Mouse (Mus musculus) embryo, embryonic 9.5 days (tissue): ENCODE measurements around the gene Trip10.
A peak's percentile ranks its signal among the peaks of the same experiment; 100 is the strongest.

Source experiments
- DNase-seq: peaks from one replicate; pipeline ENCODE4 v3.0.0-alpha.2; 2017; ENCODE audit errors: extremely low spot score

The Trip10 gene

DNA sequence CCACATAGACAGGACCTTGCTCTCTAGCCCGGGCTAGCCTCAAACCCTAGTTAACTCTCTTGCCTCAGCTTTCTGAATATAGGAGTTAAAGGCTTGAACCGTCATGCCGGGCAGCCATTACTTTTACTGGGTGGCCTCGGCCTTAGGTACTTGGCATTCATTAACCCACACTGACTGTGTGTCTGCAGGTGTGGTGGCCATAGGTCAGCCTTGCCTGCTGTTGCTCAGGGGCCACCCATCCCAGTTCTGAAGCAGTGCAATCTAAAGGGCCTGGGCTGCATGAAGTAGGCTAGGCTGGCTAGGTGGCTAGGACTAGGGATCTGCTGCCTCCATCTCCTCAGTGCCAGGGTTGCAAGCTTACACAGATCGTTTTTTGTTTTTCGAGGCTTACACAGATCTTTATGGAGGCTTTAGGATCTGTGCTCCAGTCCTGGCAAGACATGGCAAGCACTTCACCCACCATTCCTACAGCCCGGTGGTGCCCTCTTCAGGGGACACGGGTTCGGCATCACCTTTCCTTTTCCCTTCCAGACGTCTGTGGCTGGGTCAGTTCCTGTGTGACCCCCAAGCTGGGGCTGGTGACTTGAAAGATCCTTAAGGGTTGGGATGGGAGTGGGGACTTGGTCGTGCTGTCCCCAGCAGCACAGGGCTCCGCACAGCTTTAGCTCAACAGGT lies 14.9 kb upstream of the Trip10 start:
- no peak for DNase-seq

DNA sequence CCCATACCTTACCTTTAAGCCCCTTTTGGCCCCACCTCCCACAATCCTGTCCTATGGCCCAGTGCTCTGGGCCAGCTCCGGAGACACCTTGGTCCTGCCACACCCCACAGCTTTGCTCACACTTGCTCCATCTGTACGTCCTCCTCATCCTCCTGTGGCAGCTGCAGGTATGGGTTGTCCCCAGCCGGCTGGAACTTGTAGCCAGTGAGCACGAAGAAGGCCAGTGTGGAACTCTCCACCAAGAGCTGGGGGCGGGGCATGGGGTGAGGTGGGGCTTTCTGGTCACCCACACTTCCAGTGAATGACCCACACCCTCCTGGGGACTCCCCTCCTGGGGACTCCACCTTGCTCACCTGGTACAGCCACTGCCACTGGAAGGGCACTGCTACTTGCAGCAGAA lies 13.5 kb upstream of the Trip10 start:
- DNase-seq, result no peak

DNA sequence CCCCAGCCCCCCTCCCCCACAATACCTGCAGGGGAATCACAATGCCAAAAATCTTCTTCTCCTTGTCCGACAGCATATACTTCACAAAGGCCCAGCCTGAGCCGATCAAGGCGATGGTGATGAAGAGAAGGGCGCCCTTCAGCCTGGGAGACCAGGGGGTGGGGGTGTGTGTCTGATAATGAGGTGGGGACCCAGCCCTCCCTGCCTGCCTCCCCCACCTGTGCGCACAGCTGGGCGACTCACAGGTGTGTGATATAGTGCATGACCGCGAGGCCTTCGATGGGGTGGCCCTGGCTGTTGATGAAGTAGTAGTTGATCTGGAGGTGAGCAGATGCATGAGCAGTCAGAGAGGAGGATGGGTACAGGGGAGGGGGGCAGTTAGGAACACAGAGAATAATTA lies 12.1 kb upstream of the Trip10 start:
- no peak for DNase-seq

DNA sequence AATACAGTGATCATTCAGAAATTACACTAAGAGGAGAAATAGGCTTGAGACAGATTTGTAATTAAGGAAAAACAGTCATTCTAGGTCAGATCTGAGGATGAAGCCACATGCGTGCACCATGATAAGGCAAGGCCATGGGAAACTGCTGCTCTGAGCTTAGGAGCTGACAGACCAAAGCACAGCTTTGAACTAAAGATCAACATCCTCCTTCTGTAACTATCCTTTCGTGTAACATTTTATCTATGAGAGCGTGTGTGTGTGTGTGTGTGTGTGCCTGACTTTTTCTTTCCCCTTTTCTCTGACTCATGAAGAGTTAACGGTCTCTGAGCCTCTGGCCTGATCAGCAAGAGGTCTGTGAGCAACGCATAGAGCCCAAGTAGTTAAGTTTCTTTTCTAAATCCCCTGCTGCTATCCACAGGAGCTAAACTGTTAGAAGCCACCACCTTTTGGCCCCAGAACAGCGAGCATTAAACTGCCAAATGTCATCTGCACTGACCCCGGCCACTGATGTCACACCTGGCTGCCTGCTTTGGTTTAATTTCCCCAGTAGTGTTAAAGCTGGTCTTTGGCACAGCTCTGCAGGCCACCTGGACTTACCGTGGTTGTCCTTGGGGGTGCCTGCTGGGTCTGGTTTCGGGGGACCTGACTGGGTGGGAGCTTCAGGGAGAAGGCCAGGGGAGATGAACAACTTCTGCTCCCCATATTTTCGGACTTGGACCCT lies 5.4 kb upstream of the Trip10 start:
- DNase-seq, result no peak

DNA sequence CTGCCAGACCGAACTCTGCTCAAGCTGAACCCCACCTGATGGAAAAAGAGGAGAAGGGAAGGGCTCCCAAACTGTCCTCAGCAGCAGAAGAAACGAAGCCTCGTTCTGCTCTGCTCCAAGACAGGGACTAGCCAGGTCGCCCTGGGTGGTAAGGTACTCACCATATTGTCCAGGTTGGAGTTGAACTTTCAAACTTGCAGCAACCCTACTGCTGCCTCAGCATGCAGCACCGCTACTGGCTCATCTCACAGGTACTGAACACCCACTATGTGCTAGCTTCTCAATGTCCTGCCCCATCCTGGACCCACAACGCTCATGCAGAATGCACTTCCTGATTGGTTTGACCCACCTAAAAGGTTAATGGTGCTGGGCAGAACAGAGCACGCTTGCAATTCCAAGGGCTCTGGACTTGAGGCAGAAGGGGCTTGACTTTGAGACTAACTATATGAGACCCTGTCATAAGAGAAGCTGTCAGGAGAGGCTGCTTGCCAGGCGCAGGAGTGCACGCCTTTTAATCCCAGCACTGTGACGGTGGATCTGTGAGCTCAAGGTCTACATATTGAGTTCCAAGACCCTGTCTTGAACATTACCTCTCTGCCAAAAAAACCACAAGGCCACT lies 3.8 kb upstream of the Trip10 start:
- no peak for DNase-seq

DNA sequence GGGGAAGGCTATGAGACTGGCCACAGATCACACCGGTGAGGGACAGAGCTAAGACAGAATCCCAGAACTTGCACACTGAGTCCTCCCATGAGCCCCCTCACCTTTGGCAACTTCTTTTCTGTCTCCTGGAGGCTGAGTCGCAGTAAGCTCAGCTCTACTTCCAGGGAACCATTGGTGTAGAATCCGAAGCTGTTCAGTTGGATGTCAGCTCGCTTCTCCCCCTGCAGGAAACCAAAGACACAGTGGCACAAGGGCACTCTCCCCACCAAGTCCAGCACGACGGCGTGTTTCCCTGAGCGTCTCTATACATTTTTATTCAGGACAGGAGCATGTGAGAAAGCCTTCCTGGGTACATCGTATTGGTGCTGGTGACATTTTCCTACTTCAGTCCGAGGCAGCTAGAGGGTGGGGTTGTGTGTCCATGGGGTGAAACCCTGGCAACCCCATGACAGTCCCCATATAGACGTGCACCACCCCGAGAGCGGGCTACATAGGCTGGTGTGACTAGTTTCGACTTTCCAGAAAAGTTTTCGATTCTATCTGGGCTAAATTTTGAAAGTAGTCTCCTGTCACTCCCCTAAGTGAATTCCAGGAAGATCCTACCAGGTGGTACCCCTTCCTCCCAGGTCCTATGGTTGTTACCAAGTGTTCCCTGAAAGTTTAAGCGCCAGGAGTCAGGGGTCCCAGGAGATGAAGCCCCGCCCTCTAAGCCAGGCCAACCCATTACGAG lies 2.4 kb upstream of the Trip10 start:
- DNase-seq, result no peak

DNA sequence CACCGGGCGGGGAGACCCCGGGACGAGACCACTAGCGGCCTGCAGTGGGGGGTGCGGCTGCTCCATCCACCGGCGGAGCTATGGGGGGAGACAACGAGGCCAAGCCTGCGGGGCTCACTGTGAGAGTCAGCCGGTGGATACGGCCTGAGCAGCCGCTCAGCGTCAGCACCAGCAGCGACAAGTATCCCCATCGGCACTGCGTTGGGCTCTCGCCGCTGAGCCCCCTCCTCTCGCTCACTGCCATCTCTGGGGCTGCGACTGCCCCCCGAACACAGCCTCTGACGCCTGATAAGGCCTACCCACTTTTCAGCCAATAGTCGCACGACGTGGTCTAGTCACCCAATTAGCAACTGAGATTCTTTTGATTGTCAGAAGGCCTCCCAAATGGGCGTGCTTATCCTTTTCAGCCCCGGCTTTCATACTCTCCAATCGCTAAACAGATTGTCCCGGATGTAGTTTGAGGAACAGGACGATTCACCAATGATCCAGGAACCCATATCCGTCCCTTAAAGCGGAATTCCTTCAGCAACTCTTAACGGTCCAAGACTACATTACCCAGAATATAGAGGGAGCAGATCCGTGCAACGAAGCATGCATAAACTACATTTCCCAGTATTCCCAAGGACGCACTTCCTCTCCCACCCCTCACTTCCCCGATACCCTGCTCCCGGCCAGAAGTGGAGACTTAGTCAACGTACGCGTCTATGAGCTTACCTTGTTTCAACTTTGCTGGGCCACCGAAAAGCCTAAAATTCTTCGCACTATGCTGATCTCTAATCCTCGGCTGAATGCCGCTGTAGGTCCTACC lies 1.7 kb upstream of the Trip10 start:
- peak; percentile 92 for DNase-seq

DNA sequence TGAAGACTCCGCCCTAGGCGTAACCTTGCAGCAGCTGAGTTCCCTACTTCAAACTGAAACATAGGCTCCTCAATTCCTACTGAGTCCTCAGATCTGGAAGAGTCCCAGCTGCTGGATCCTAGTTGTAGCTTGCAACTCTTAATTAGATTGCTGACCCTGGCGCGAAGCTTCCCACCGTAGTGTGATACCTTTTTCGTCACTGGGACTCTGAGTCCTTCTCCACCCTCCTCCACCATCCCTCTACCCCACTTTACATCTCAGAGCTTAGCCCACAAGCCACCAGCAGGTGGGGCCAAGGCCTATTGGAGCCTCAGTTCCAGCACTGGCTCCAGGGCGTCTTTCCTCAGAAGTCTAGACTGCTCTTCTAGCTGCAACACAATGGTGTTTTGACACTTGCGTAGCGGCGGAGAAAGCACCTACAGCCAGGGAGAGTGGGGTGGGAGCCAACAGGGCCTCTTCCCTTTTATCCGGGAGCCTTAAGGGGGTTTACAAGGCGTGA lies 1.0 kb upstream of the Trip10 start, which contains the start of gene Gpr108:
Gene Gpr108 (minus strand): TSS at position 246 of the 499 bp plus-strand sequence.
- peak; percentile 85 for DNase-seq

DNA sequence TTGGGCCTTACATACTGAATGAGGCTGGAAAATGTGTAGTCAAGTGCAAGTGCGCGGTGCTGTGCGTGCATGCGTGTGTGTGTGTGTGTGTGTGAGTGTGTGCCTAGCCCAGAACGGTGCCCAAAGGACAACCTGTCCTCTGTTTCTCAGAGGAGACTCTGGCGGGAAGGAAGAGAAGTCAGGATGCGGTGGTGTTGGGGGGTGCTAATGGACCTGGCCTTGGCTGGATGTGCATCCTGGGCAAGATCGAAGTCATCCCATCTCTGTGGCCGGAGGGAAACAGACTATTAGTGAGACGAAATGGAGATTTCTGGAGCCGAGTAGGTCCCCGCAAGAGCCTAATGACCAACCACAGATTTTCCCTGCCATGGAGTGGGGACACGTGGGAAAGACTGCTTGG lies 484 bp upstream of the Trip10 start:
- no peak for DNase-seq

DNA sequence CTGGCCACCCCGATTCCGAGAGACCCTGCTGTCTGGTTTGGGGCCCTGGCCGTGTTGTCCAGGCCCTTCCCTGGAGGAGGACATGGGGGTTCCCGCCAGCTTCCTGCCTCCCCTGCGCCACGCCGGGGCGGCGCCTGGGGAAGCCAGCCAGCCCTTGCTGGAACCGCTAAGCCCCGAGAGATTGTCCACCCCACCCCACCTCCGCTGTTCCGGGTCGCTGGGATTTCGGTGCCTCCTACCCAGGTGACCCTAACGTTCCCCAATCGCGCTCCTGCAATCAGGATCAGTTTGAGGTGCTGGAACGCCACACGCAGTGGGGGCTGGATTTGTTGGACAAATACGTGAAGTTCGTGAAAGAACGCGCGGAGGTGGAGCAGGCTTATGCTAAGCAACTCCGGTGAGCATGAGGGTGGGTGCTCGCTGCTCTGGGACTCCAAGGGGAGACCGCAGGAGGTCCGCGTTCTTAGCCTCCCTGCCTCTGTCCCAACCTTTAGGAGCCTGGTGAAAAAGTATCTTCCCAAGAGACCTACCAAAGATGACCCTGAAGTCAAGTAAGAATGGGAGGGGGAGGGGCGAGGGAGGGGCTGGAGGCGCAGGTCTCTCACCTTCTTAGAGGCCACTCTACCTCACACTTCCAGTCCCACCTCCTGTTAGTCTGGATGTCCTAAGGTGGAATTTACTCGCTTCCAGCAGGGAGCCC lies 1.4 kb downstream of the Trip10 start:
- DNase-seq, result peak; percentile 41

DNA sequence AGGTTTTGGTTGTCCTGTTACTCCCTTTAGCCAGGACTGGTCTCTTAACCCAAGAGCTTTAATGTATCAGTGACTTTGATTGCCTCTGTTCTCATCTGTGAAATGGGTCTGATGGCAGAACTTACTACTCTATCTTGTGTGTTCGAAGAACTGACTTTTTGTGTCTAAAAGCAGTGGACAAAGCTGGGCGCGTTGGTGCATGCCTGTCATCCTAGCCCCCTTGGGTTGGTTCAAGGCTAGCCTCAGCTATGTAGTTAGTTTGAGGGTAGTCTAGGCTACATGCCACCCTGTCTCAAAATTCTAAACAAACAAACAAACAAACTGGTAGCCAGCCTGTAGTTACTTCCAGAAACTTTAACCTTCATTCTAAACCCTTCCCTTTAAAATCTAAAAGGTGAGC lies 2.2 kb downstream of the Trip10 start:
- DNase-seq, result no peak

DNA sequence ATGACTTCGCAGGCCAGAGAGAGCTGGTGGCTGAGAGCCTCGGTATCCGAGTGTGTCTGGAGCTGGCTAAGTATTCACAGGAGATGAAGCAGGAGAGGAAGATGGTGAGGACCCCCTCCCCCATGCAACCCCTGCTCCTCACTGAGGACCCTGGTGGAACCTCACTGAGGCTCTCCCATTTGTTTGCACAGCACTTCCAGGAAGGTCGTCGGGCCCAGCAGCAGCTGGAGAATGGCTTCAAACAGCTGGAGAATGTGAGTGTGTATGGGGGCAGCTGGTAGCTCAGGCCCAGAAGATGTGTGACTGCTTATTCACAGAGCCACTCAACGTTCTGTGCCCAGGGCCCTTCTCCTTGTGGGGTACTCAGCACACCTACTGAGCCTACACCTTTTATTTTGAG lies 4.1 kb downstream of the Trip10 start:
- no peak for DNase-seq

DNA sequence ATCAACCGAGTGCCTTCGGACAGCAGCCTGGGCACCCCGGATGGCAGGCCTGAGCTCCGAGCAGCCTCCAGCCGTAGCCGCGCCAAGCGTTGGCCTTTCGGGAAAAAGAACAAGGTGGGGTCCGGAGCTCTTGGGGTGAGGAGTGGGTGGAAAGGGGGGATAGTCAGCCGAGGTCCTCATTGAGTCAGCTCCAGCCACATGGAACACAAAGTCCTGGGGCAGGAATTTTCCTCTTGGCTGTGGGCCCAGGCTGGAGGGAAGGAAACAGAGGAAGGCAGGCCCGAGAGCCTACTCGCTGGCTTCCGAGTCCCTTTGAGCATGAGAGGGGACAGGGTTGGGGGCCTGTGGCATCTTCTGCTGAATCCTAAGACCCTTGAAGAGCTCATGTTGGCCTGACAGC lies 6.1 kb downstream of the Trip10 start:
- no peak for DNase-seq

DNA sequence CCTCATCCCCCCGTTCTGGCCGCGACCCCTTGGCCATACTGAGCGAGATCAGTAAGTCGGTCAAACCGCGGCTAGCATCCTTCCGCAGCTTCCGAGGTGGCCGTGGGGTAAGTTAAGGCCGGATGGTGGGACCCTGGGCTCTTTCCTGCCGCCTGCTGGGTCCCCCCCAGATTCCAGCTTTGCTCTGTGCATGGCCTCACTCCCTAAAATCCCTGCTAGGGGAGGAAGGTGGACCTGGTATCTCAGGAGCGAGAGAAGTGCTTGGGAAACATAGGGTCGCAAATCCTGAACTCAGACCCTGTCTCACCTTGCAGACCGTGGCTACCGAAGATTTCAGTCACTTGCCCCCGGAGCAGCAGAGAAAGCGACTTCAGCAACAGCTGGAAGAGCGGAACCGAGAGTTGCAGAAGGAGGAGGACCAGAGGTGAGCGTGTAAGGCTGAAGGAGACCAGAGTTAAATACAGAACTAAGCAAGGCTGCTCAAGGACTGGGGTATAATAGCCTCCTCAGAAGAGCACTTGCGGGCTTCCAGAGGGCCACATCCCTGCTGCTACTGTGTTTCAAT lies 7.7 kb downstream of the Trip10 start:
- DNase-seq, result no peak

DNA sequence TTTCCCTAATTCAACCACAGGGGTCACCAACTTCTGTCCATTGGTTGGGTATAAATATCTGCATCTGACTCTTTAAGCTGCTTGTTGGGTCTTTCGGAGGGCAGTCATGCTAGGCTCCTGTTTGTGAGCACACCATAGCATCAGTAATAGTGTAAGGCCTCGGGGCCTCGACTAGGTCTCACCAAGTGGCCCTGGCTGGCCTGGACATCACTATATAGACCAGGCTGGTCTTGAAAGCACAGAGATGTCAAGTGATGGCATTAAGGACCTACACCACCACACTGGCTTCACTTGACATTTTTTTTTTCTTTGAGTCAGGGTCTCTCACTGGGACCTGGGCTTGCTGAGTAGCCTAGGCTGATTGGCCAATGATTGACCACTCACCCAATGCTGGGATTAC lies 8.9 kb downstream of the Trip10 start:
- DNase-seq, result no peak

DNA sequence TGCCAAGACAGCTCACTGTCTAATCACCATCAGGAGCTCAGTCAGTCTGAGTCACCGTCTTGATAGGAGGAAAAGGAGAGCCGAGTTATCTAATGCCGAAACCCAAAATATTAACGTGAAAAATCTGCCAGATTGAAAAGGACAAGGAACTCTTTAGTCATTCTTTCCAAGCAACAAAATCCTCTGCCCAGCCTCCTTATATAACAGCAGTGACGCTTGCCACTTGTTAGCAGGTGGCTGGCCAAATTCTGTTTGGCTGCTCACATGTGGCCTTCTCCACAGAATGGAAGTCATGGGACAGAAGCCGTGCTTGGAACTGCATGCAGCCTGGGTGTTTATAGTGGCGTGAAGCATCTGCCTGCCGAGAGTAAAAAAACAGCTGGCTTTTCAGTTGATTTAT lies 10.5 kb downstream of the Trip10 start:
- no peak for DNase-seq

DNA sequence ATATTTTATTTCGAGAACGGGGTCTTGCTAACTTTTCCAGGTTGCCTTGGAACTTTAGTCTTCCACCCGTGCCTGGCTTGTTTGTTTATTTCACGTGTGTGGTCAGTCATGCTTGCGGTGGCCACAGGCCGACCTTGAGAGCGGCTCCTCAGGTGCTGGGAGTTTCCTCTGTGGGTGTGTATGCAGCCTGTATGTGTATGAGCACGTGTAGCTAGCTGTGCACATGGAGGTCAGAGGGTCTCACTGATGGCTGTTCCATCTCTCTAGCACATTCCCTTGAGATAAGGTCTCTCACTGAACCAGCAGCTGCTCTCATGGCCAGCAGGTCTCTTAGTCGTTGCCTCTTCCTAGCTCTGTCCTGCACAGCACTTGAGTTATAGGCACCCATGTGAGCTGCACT lies 11.1 kb downstream of the Trip10 start:
- no peak for DNase-seq

DNA sequence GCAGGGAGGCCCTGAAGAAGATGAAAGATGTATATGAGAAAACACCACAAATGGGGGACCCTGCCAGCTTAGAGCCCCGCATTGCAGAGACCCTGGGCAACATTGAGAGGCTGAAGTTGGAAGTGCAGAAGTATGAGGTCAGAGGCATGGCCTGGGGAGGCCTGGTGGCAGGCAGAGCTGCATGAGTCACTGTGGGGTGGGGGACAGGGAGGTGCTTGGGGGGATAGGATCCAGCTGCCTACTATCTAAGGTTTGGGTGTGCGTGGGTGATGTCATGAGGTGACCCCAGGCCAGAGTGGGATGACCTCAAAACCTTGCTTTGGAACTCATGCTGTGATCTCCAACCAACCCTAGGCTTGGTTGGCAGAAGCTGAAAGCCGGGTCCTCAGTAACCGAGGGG lies 12.0 kb downstream of the Trip10 start:
- DNase-seq, result no peak

DNA sequence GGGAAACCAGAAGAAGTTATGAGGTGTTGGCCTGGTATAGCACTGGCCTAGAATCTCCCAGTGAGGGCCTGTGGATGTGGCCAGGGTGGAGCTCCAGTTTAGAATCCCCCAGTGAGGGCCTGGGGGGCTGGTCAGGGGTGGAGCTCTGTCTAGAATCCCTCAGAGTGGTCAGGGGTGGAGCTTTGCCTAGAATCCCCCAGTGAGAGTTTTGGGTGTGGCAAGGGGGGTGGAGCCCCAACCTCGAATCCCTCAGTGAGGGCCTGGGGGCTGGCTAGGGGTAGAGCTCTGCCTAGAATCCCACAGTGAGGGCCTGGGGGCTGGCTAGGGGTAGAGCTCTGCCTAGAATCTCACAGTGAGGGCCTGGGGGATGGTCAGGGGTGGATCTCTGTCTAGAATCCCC lies 12.5 kb downstream of the Trip10 start:
- no peak for DNase-seq

DNA sequence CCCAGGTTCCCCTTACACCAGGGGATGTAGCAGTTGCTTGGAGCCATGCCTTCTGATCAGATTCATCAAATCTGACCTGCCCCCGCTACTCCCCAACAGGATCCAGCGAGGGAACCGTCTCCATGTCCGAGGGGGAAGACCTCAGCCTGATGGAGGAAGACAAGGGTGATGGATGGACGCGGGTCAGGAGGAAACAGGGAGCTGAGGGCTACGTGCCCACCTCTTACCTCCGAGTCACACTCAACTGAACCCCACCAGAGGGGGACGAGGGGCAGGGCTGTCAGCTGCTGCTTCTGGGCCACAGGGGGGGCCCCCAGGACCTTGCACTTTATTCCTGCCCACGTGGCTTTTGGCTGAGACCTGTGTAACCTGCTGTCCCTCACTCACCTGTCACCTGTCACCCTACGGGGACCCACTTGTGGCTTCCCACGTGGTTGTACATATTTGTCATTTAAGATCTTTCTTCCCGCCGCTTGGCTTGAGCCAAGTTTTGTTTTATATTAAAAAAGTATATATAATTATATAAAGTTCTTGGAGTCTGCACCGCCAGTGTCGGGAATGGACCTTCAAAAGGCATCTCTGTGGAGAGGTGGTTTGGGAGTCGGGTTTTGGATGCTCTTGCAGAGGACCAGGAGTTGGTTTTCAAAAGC lies 13.8 kb downstream of the Trip10 start:
- DNase-seq, result no peak
